8 mouse cellular contexts compared by ENCODE assay signal in genomic region chr11:93968005-93968847, GRCm38 (mm10). TPM values are rescaled to one million over a fixed set of nuclear protein-coding genes. Genes with fewer than 3 reads are reported as not detected.
DNase-seq lines count a peak whose midpoint lies in the region; ATAC-seq and TF ChIP-seq lines count a peak whose summit lies in the region.

TSS of gene Gm20390 (minus strand) at chr11:93968293.
TSS of gene Nme1 (minus strand) at chr11:93968521.

- H3K27me3 ChIP-seq in CH12.LX (replicated peaks), result no peaks in the 10 kb centered on the region
- no peaks in the 10 kb centered on the region for H3K27me3 ChIP-seq in forebrain, embryonic 11.5 days (ENCODE audit: control insufficient read depth, insufficient read depth, low read length)
- no peaks in the 10 kb centered on the region for H3K27me3 ChIP-seq in heart, embryonic 16.5 days (ENCODE audit: control insufficient read depth, insufficient read depth, low read length)
- H3K27me3 ChIP-seq in liver, embryonic 15.5 days, result no peaks in the 10 kb centered on the region
- H3K27me3 ChIP-seq in neural tube, embryonic 12.5 days (replicated peaks), result no peaks in the 10 kb centered on the region; the same call in 1 of the 2 replicates

- peak; percentile 100 for DNase-seq in CH12.LX (ENCODE audit: extremely low read depth)
- peak; percentile 98 for DNase-seq in c-Kit-positive CD71-positive TER-119-negative erythroid progenitor cells, embryonic 14.5 days (ENCODE audit: low read depth)
- DNase-seq in forebrain, embryonic 11.5 days (ENCODE audit: low spot score), result peak; percentile 98
- peak; percentile 98 for DNase-seq in kidney, postnatal 36 days
- DNase-seq in telencephalon, adult 2 months (ENCODE audit: low read depth, low spot score), result peak; percentile 99

- peak; percentile 99 for TF ChIP-seq RAD21 in CH12.LX (IDR thresholded peaks at IDR 0.05; ENCODE audit: low read depth, low read length)

- dilution Hi-C loops in CH12.LX (cut with MboI; ENCODE audit: extremely low pct_ligation_motif_present, extremely low pct_unique_long_range_greater_than_20kb, low sequenced_read_pairs), result no loop called here

- H3K27ac ChIP-seq in CH12.LX (ENCODE audit: insufficient read depth, low read depth), result peak within 1 kb of the TSS; percentile 79
- H3K27ac ChIP-seq in forebrain, embryonic 11.5 days (ENCODE audit: low read depth, low read length), result peak within 1 kb of the TSS; percentile 37; the same call in 1 of the 2 replicates
- H3K27ac ChIP-seq in heart, embryonic 16.5 days (ENCODE audit: low read length), result peak within 1 kb of the TSS; percentile 79
- H3K27ac ChIP-seq in liver, embryonic 15.5 days (replicated peaks), result peak within 1 kb of the TSS; percentile 69
- H3K27ac ChIP-seq in neural tube, embryonic 12.5 days, result peak within 1 kb of the TSS; percentile 51

- H3K4me2 ChIP-seq in CH12.LX (ENCODE audit: insufficient read depth, low read depth, poor library complexity, severe bottlenecking), result peak within 1 kb of the TSS; percentile 90
- peak within 1 kb of the TSS; percentile 64 for H3K4me2 ChIP-seq in forebrain, embryonic 11.5 days (ENCODE audit: low read depth, low read length, severe bottlenecking)
- peak within 1 kb of the TSS; percentile 88 for H3K4me2 ChIP-seq in heart, embryonic 16.5 days (ENCODE audit: low read depth, low read length)
- H3K4me2 ChIP-seq in liver, embryonic 15.5 days, result peak within 1 kb of the TSS; percentile 90
- peak within 1 kb of the TSS; percentile 82 for H3K4me2 ChIP-seq in neural tube, embryonic 12.5 days (replicated peaks)

- H3K4me3 ChIP-seq in CH12.LX (replicated peaks in 1 of 3; ENCODE audit: low read depth in 2 of 3, low read length in 2 of 3, poor library complexity in 1 of 3), result peak within 1 kb of the TSS; percentile 75 to 96 (median 83)
- peak within 1 kb of the TSS; percentile 52 for H3K4me3 ChIP-seq in forebrain, embryonic 11.5 days (ENCODE audit: low read depth, low read length)
- H3K4me3 ChIP-seq in heart, embryonic 16.5 days (ENCODE audit: low read length), result peak within 1 kb of the TSS; percentile 88
- H3K4me3 ChIP-seq in liver, embryonic 15.5 days (replicated peaks), result peak within 1 kb of the TSS; percentile 75
- H3K4me3 ChIP-seq in neural tube, embryonic 12.5 days, result peak within 1 kb of the TSS; percentile 76

- in situ Hi-C loops in CH12.LX (cut with MboI; ENCODE audit: low pct_ligation_motif_present, low pct_unique_long_range_greater_than_20kb, low sequenced_read_pairs), result loop anchor here (10.0 to 25.0 kb wide), 2 partner anchors 107 to 294 kb away; no protein-coding TSS in a partner anchor

- peaks cover 46% of the 10 kb centered on the region for H3K79me2 ChIP-seq in CH12.LX (replicated peaks; ENCODE audit: control insufficient read depth, extremely low read depth, insufficient read depth, poor library complexity, severe bottlenecking)

- H3K4me1 ChIP-seq in CH12.LX (ENCODE audit: control insufficient read depth in 1 of 2, insufficient read depth in 2 of 2), result peaks cover 5 to 37% of the 10 kb centered on the region in 2 experiments
- 0 out of 2 replicates have a peak, but pooled peaks cover 2% of the 10 kb centered on the region for H3K4me1 ChIP-seq in forebrain, embryonic 11.5 days (replicated peaks; ENCODE audit: control insufficient read depth, insufficient read depth, low read length)
- H3K4me1 ChIP-seq in heart, embryonic 16.5 days (ENCODE audit: control insufficient read depth, insufficient read depth, low read length), result peaks cover 13% of the 10 kb centered on the region
- H3K4me1 ChIP-seq in liver, embryonic 15.5 days (replicated peaks), result peaks cover 31% of the 10 kb centered on the region
- peaks cover 12% of the 10 kb centered on the region; the same call in 1 of the 2 replicates for H3K4me1 ChIP-seq in neural tube, embryonic 12.5 days

- H3K9me3 ChIP-seq in CH12.LX (replicated peaks; ENCODE audit: low read length), result no peaks in the 10 kb centered on the region
- H3K9me3 ChIP-seq in forebrain, embryonic 11.5 days (ENCODE audit: control insufficient read depth, low read length), result no peaks in the 10 kb centered on the region
- H3K9me3 ChIP-seq in heart, embryonic 16.5 days (replicated peaks; ENCODE audit: control insufficient read depth, low read length), result no peaks in the 10 kb centered on the region
- H3K9me3 ChIP-seq in liver, embryonic 15.5 days (replicated peaks), result no peaks in the 10 kb centered on the region
- H3K9me3 ChIP-seq in neural tube, embryonic 12.5 days, result no peaks in the 10 kb centered on the region

- H3K9ac ChIP-seq in CH12.LX (ENCODE audit: insufficient read depth, low read depth), result peak within 1 kb of the TSS; percentile 76
- peak within 1 kb of the TSS; percentile 64 for H3K9ac ChIP-seq in forebrain, embryonic 11.5 days (ENCODE audit: low read length)
- H3K9ac ChIP-seq in heart, embryonic 16.5 days (ENCODE audit: low read length), result peak within 1 kb of the TSS; percentile 85
- H3K9ac ChIP-seq in liver, embryonic 15.5 days, result peak within 1 kb of the TSS; percentile 72
- H3K9ac ChIP-seq in neural tube, embryonic 12.5 days, result peak within 1 kb of the TSS; percentile 76

- H3K36me3 ChIP-seq in CH12.LX (replicated peaks in 1 of 2; ENCODE audit: control insufficient read depth in 1 of 2, insufficient read depth in 1 of 2, low read length in 1 of 2), result peaks cover 22 to 29% of the 10 kb centered on the region in 2 experiments
- peaks cover 11% of the 10 kb centered on the region; the same call in 1 of the 2 replicates for H3K36me3 ChIP-seq in forebrain, embryonic 11.5 days (ENCODE audit: control insufficient read depth, insufficient read depth, low read length)
- peaks cover 18% of the 10 kb centered on the region for H3K36me3 ChIP-seq in heart, embryonic 16.5 days (ENCODE audit: control insufficient read depth, insufficient read depth)
- peaks cover 29% of the 10 kb centered on the region for H3K36me3 ChIP-seq in liver, embryonic 15.5 days (replicated peaks)
- H3K36me3 ChIP-seq in neural tube, embryonic 12.5 days, result peaks cover 26% of the 10 kb centered on the region

- TF ChIP-seq EP300 in CH12.LX (IDR thresholded peaks at IDR 0.05; ENCODE audit: low read length), result peak; percentile 9; the same call in 1 of the 2 replicates

- peak; percentile 59 to 99 for TF ChIP-seq CTCF in CH12.LX (conservative IDR thresholded peaks at IDR 0.05 in 1 of 2, IDR thresholded peaks at IDR 0.05 in 1 of 2; ENCODE audit: low read depth in 2 of 2, low read length in 2 of 2)

- TF ChIP-seq POLR2A in CH12.LX (IDR thresholded peaks at IDR 0.05; ENCODE audit: low read depth, low read length), result peak; percentile 90

- under 1% methylated on average over 40 of the region's 40 CpGs for WGBS in forebrain, embryonic 11.5 days
- under 1% methylated on average over 40 of the region's 40 CpGs for WGBS in heart, embryonic 16.5 days
- under 1% methylated on average over 40 of the region's 40 CpGs for WGBS in liver, embryonic 15.5 days (ENCODE audit: insufficient replicate concordance)
- WGBS in neural tube, embryonic 12.5 days, result under 1% methylated on average over 40 of the region's 40 CpGs

- peak; percentile 97 for ATAC-seq in forebrain, embryonic 11.5 days (replicated peaks; ENCODE audit: low FRiP score)
- peak; percentile 95 for ATAC-seq in heart, embryonic 16.5 days (replicated peaks; ENCODE audit: extremely low read depth, insufficient read depth, low FRiP score)
- peak; percentile 95 for ATAC-seq in liver, embryonic 15.5 days (ENCODE audit: insufficient read depth)
- ATAC-seq in neural tube, embryonic 12.5 days (ENCODE audit: low FRiP score, low read depth), result peak; percentile 93

TF ChIP-seq in CH12.LX, 34 proteins besides CTCF, POLR2A, EP300 and RAD21 (continues in another document):
- TF ChIP-seq MXI1 (IDR thresholded peaks at IDR 0.05; ENCODE audit: low read depth, low read length) (peak; percentile 100), MYC (IDR thresholded peaks at IDR 0.05; ENCODE audit: low read depth, low read length) (peak; percentile 100), NELFE (IDR thresholded peaks at IDR 0.05; ENCODE audit: low read depth, low read length) (peak; percentile 93), JUN (IDR thresholded peaks at IDR 0.05; ENCODE audit: insufficient read depth, low read depth, low read length) (peak; percentile 91), MEF2A (IDR thresholded peaks at IDR 0.05; ENCODE audit: borderline replicate concordance, low read depth, low read length) (peak; percentile 94), CHD1 (IDR thresholded peaks at IDR 0.05; ENCODE audit: low read depth, low read length) (peak; percentile 91; the same call in 1 of the 2 replicates), TCF12 (IDR thresholded peaks at IDR 0.05; ENCODE audit: low read depth, low read length) (peak; percentile 98), KAT2A (IDR thresholded peaks at IDR 0.05; ENCODE audit: insufficient replicate concordance, low read length) (peak; percentile 95), ELF1 (IDR thresholded peaks at IDR 0.05; ENCODE audit: low read depth, low read length) (peak; percentile 92), BHLHE40 (IDR thresholded peaks at IDR 0.05; ENCODE audit: low read depth, low read length) (peak; percentile 97), USF1 (IDR thresholded peaks at IDR 0.05; ENCODE audit: low read depth, low read length) (peak; percentile 95), HCFC1 (IDR thresholded peaks at IDR 0.05; ENCODE audit: low read depth, low read length) (peak; percentile 98), USF2 (conservative IDR thresholded peaks at IDR 0.05; ENCODE audit: low read depth, low read length) (peak; percentile 89), SMC3 (IDR thresholded peaks at IDR 0.05; ENCODE audit: low read depth, low read length) (peak; percentile 91), POLR2AphosphoS2 (IDR thresholded peaks at IDR 0.05; ENCODE audit: low read depth, low read length) (peak; percentile 75; the same call in 1 of the 2 replicates)

RNA-seq across cellular contexts. Expression of gene Gm20390, which starts in this region (rescaled TPM):
- total RNA-seq in CH12.LX (2012; rRNA removed), result 717 and 896 TPM in 2 replicates
- total RNA-seq in CH12.LX (2014; rRNA removed), result 136 and 137 TPM in 2 replicates
- 691 and 791 TPM in 2 replicates for polyA plus RNA-seq in CH12.LX (2012; ENCODE audit: insufficient read length, low read depth)
- polyA plus RNA-seq in forebrain, embryonic 11.5 days (2014; fragmentation: Nextera tagmentation; extraction: Ambion mirVana), result 371 and 408 TPM in 2 replicates
- 182 and 233 TPM in 2 replicates for polyA plus RNA-seq in heart, embryonic 16.5 days (2015; fragmentation: Nextera tagmentation; extraction: Ambion mirVana)
- polyA plus RNA-seq in liver, embryonic 15.5 days (2015; fragmentation: Nextera tagmentation; extraction: Ambion mirVana), result 187 and 209 TPM in 2 replicates
- 346 and 367 TPM in 2 replicates for polyA plus RNA-seq in neural tube, embryonic 12.5 days (2016; fragmentation: Nextera tagmentation; extraction: Ambion mirVana)

RNA-seq across cellular contexts. Expression of gene Nme1, which starts in this region (rescaled TPM):
- total RNA-seq in CH12.LX (2012; rRNA removed) (187 and 253 TPM in 2 replicates), CH12.LX (2014; rRNA removed) (443 and 488 TPM in 2 replicates)
- 129 and 170 TPM in 2 replicates for polyA plus RNA-seq in CH12.LX (2012; ENCODE audit: insufficient read length, low read depth)
- polyA plus RNA-seq in forebrain, embryonic 11.5 days (2014; fragmentation: Nextera tagmentation; extraction: Ambion mirVana), result 231 and 266 TPM in 2 replicates
- 68.6 and 104 TPM in 2 replicates for polyA plus RNA-seq in heart, embryonic 16.5 days (2015; fragmentation: Nextera tagmentation; extraction: Ambion mirVana)
- 105 and 107 TPM in 2 replicates for polyA plus RNA-seq in liver, embryonic 15.5 days (2015; fragmentation: Nextera tagmentation; extraction: Ambion mirVana)
- 269 and 277 TPM in 2 replicates for polyA plus RNA-seq in neural tube, embryonic 12.5 days (2016; fragmentation: Nextera tagmentation; extraction: Ambion mirVana)

Comparison
In these comparisons a context has a peak if more than half of its experiments do, and no peak if none do; other contexts are left out.
1. Peak in every context shown above with its lines: DNase-seq, ATAC-seq, H3K4me3 ChIP-seq and H3K27ac ChIP-seq.